Mouse (Mus musculus): ENCODE results near the gene Wdr20. TPM values are rescaled to one million over a fixed set of nuclear protein-coding genes. Genes with fewer than 3 reads are reported as not detected.
A peak's percentile ranks its signal among the peaks of the same experiment; 100 is the strongest.

Wdr20 gene
- polyA plus RNA-seq, 1 experiment from 2014 or later, result 24.5 TPM

DNA sequence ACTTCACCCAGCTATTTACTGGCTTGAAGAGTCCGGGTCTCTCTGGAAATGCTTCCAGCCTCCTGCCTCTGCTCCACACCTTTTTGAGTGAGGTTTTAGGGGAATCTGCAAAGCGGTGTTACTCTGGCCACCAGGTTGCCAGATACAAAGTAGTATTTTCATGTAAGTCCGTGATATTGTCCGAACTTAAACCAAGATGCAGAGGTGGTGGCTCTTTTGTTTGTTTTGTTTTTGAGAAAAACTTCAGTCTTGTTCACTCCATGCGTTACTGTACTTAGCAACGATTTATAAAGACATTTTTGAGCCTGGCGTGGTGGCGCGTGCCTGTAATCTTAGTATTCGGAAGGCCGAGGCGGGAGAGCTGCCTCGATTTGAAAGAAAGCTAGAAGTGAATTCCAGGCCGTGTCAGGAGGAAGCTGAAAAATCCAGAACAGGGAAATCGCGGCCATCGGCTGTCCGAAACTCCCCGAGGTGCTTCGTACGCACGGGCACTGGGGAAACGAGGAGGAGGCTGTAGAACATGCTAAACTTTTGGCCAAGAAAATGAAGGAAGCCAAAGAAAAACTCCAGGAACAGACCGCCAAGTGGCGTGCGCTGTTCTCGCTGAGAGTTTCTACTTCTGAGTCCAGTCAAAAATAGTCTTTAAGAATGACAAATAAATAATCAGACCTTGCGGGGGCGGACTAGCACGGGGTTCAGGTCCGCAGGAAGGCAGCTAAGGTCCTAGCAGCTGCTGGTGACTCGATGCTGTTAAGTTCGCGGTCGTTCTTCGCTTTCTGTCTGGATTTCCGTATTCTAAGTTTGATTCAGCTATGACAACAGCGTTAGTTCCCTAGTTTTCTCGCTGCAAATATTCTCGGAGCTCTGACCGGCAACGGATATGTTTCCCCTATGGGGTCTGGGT, 106.7 kb downstream of the Wdr20 start:
- WGBS, result 1% methylated on average over 42 of the region's 42 CpGs
- H3K27ac ChIP-seq (replicated peaks), result peak overlapping the region; percentile 88

DNA sequence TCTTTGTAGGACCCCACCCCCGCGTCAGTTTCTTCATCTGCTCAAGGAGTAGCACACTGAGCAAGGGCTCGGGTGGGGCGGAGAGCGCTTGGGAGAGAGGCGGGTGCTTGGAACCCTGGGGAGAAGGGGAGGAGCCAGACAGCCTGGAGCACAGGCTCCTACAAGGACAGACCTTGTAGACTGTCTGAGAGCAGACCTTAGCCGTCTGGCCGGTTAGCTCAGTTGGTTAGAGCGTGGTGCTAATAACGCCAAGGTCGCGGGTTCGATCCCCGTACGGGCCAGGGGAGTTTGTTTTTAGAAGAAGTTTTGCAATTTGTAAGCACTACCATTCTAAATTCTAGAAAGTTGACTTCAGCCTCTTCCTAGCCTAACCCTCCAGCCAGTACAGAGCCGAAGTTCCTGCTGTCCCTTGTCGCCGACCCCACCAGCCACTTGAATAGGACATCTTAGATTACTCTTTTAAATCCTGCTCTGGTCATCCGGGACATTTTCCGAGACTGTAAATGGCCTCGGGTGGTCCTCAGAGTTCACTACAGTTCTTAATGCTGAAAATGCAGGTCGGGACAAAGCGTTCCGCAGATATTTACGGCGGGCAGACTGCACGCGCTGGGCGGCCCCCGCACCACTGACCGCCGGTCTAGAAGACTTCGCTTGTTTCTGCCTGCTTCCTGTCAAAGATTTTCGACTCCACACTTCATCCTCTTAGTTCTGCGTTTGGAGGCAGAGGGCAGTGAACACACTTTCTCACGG, 107.6 kb downstream of the Wdr20 start:
- H3K27ac ChIP-seq (replicated peaks), result peak overlapping the region; percentile 88
- no peaks in the 10 kb centered on the region for H3K9me3 ChIP-seq (replicated peaks)
- 1% methylated on average over 36 of the region's 36 CpGs for WGBS
- no peaks in the 10 kb centered on the region for H3K36me3 ChIP-seq
- peak overlapping the region; percentile 62 for H3K4me3 ChIP-seq (replicated peaks)
- peaks cover 21% of the 10 kb centered on the region for H3K4me1 ChIP-seq
- ATAC-seq (ENCODE audit: insufficient number of reproducible peaks, low FRiP score, low TSS enrichment, low read depth), result peak; percentile 88
- no peaks in the 10 kb centered on the region for H3K27me3 ChIP-seq
- H3K9ac ChIP-seq, result peak overlapping the region; percentile 48
- H3K4me2 ChIP-seq (replicated peaks), result peak overlapping the region; percentile 69

More for the DNA sequence above, 106.7 kb downstream of the Wdr20 start:
- H3K4me3 ChIP-seq (replicated peaks), result peak overlapping the region; percentile 62
- H3K9ac ChIP-seq, result peak overlapping the region; percentile 48
- H3K4me2 ChIP-seq (replicated peaks), result peak overlapping the region; percentile 69
- H3K9me3 ChIP-seq (replicated peaks), result no peaks in the 10 kb centered on the region
- no peak for ATAC-seq (ENCODE audit: insufficient number of reproducible peaks, low FRiP score, low TSS enrichment, low read depth)
- peaks cover 25% of the 10 kb centered on the region for H3K4me1 ChIP-seq
- no peaks in the 10 kb centered on the region for H3K27me3 ChIP-seq
- no peaks in the 10 kb centered on the region for H3K36me3 ChIP-seq

DNA sequence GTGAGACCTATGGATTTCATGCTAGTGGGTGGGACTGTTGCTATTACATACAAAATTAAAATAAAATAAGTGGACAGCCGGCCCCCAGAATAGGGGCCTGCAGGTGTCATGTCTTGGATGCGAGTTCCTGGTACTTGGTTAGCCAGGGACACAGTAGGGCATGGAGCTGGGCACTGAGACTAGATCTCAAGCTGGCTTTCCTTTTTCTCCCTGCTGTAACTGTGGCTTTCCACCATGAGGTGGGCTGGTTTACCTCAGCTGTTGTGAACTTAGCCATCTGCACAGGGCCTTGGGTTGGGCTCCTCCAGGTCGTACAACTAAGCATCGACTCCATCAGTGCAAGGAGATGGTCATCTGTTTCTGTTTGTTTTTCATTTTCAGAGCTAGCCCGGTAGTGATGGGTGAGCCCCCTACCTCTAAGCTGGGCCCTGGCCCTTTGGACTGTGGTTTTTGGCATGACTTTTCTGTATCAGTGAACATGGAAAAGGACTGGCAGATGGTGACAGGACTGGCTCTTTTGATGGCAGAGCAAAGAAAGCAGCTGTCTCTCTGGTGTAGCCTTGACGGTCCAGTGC, 108.5 kb downstream of the Wdr20 start:
- 67% methylated on average over 6 of the region's 6 CpGs for WGBS
- no peaks in the 10 kb centered on the region for H3K27me3 ChIP-seq

DNA sequence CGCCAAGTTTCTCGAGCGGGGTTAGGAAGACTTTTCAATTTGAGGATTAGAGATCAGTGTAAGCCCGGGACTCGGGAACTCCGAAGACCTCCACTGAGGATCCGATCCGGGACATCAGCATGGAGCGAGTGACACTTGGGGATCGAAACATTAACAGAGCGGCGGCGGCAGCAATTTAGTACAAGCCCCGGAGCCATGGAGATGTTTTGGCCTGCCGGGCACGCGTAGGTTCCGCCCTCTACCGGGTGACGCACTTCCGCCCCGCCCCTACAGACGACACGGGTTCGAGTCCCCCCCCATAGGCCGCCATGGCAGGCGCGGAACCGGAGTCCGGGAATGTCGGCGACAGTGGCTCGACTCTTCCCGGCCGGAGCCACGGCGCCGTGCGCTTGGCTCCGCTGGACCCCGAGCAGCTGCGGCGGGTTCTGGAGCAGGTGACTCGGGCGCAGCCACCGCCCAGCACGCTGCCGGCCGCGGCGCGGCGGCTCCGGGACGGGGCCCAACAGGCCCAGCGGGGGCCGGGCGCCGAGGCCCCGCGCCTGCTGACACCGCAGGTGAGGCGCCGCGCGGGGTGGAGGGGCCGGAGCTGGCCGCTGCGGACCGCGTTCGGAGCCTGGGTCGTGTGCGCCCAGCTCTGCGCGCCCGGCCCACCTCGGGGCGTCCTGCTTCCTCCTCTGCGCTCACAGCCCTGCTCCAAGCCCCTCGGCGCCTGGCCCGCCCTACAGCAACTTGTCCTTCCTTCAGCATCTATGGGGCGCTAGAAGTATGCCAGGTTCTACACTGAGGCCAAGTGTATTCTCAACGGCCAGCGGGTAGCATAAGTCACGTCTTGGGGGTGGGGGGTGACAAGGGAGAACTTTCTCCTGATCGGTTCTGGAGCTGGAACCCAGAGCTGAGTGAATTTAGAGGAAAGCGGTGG, 112.5 kb downstream of the Wdr20 start, which contains the start of gene Zfp839:
Zfp839 (plus strand) TSS at position 244 of the 919 bp plus-strand sequence.
- H3K9ac ChIP-seq, result peak within 1 kb of the TSS; percentile 76
- H3K4me2 ChIP-seq (replicated peaks), result peak within 1 kb of the TSS; percentile 68
- H3K27ac ChIP-seq (replicated peaks), result peak within 1 kb of the TSS; percentile 84
- H3K4me3 ChIP-seq (replicated peaks), result peak within 1 kb of the TSS; percentile 89
- under 1% methylated on average over 89 of the region's 89 CpGs for WGBS
- H3K9me3 ChIP-seq (replicated peaks), result no peaks in the 10 kb centered on the region
- H3K27me3 ChIP-seq, result no peaks in the 10 kb centered on the region
- H3K4me1 ChIP-seq, result peaks cover 34% of the 10 kb centered on the region
- peak; percentile 83 for ATAC-seq (ENCODE audit: insufficient number of reproducible peaks, low FRiP score, low TSS enrichment, low read depth)
- peaks cover 5% of the 10 kb centered on the region for H3K36me3 ChIP-seq

More for the DNA sequence above, 108.5 kb downstream of the Wdr20 start:
- peak overlapping the region; percentile 62 for H3K4me3 ChIP-seq (replicated peaks)
- H3K36me3 ChIP-seq, result no peaks in the 10 kb centered on the region
- peak overlapping the region; percentile 69 for H3K4me2 ChIP-seq (replicated peaks)
- ATAC-seq (ENCODE audit: insufficient number of reproducible peaks, low FRiP score, low TSS enrichment, low read depth), result no peak
- H3K9me3 ChIP-seq (replicated peaks), result no peaks in the 10 kb centered on the region
- peak overlapping the region; percentile 48 for H3K9ac ChIP-seq
- H3K4me1 ChIP-seq, result peaks cover 28% of the 10 kb centered on the region
- H3K27ac ChIP-seq (replicated peaks), result no peak overlapping the region

DNA sequence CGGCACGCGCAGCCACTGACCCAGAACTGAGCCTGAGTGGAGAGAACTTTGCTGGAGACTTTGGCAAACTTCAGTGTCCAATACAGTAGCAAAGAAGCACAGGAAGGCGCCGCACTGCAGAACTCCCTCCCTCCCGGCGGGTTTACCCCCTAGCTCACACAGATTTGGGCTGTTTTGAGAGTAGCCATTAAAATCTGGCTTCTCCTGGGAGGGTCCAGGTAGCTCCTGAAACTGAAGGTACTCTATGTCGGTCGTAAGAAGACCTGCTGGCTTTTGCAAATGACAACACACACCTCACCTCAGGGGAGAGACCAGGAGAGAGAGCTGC, 113.1 kb downstream of the Wdr20 start:
- no peaks in the 10 kb centered on the region for H3K27me3 ChIP-seq
- WGBS, result 10% methylated on average over 9 of the region's 9 CpGs

DNA sequence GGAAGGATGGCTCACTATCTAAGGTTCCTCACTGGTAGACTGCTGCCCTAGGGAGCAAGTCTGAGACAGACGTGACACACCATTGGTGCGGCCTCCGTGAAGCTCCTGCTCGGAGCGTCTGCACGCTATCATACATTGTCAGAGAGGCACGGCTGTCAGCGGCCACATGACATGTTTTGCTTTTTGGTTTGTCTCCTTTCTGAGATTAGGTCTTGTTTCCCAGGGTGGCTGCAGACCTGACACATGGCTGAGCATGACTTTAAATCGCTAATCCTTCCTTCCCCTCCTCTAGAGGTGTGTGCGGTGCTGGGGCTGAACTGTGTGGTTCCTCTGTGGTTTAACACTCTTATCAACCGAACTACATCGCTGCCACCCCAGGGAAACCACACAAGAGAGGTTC, 113.7 kb downstream of the Wdr20 start:
- Histone ChIP-seq H3K36me3 (peaks cover 15% of the 10 kb centered on the region), H3K27ac (replicated peaks) (no peak overlapping the region), H3K4me3 (replicated peaks) (peak overlapping the region; percentile 89; the same call in 1 of the 2 replicates), H3K27me3 (no peaks in the 10 kb centered on the region), H3K4me1 (peaks cover 29% of the 10 kb centered on the region), H3K4me2 (replicated peaks) (peak overlapping the region; percentile 68), H3K9ac (no peak overlapping the region), H3K9me3 (replicated peaks) (no peaks in the 10 kb centered on the region)
- no peak for ATAC-seq (ENCODE audit: insufficient number of reproducible peaks, low FRiP score, low TSS enrichment, low read depth)
- 75% methylated on average over 12 of the region's 12 CpGs for WGBS

More for the DNA sequence above, 113.1 kb downstream of the Wdr20 start:
- Histone ChIP-seq H3K4me1 (peaks cover 34% of the 10 kb centered on the region), H3K4me2 (replicated peaks) (peak overlapping the region; percentile 68), H3K9ac (peak overlapping the region; percentile 76), H3K9me3 (replicated peaks) (no peaks in the 10 kb centered on the region), H3K27ac (replicated peaks) (peak overlapping the region; percentile 84), H3K36me3 (peaks cover 11% of the 10 kb centered on the region), H3K4me3 (replicated peaks) (peak overlapping the region; percentile 89)
- no peak for ATAC-seq (ENCODE audit: insufficient number of reproducible peaks, low FRiP score, low TSS enrichment, low read depth)

DNA sequence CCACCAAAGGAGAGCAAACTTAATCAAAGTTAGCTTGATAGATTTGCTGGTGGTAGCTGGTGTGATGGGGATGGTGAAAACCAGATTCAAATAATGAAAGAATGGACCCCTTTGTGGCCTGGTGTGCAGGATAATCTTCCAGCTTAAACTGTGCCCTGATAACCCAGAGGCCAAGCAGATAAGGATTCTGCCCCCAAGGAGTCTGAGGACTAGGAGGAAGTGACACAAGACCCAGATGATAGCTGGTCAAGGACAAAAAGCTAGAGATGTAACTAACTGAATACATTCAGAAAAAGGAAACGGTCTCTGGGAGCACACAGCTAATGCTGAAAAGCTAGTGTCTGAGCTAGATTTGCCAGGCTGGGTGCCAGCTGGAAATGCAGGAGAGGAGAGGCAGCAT, 114.2 kb downstream of the Wdr20 start:
- Histone ChIP-seq H3K9me3 (replicated peaks) (no peaks in the 10 kb centered on the region), H3K9ac (no peak overlapping the region), H3K4me1 (peaks cover 29% of the 10 kb centered on the region), H3K27ac (replicated peaks) (no peak overlapping the region), H3K27me3 (no peaks in the 10 kb centered on the region), H3K36me3 (peaks cover 15% of the 10 kb centered on the region), H3K4me2 (replicated peaks) (no peak overlapping the region), H3K4me3 (replicated peaks) (no peak overlapping the region)
- no peak for ATAC-seq (ENCODE audit: insufficient number of reproducible peaks, low FRiP score, low TSS enrichment, low read depth)
- WGBS, result 85% methylated on average over 1 of the region's 1 CpGs

Other genes with a start within 250 kb of the Wdr20 start
- 45.7 and 54.2 TPM in 2 replicates for gene Dync1h1, start 136.5 kb upstream of the Wdr20 start, polyA plus RNA-seq (2015; fragmentation: Nextera tagmentation; extraction: Ambion mirVana)
- gene 1700001K19Rik, start 55.3 kb upstream of the Wdr20 start, polyA plus RNA-seq (2015; fragmentation: Nextera tagmentation; extraction: Ambion mirVana), result 0.24 and 0.35 TPM in 2 replicates
- 889 and 978 TPM in 2 replicates for gene Hsp90aa1, start 35.2 kb upstream of the Wdr20 start, polyA plus RNA-seq (2015; fragmentation: Nextera tagmentation; extraction: Ambion mirVana)
- gene Mok, start 103.0 kb downstream of the Wdr20 start, polyA plus RNA-seq (2015; fragmentation: Nextera tagmentation; extraction: Ambion mirVana), result 7.3 and 9.6 TPM in 2 replicates
- gene Zfp839, start 112.3 kb downstream of the Wdr20 start, polyA plus RNA-seq (2015; fragmentation: Nextera tagmentation; extraction: Ambion mirVana), result 7.8 and 8.0 TPM in 2 replicates
- gene Cinp, start 151.2 kb downstream of the Wdr20 start, polyA plus RNA-seq (2015; fragmentation: Nextera tagmentation; extraction: Ambion mirVana), result 68.4 and 72.8 TPM in 2 replicates
- gene Tecpr2, start 151.3 kb downstream of the Wdr20 start, polyA plus RNA-seq (2015; fragmentation: Nextera tagmentation; extraction: Ambion mirVana), result 4.2 and 5.2 TPM in 2 replicates
- gene Ankrd9, start 241.1 kb downstream of the Wdr20 start, polyA plus RNA-seq (2015; fragmentation: Nextera tagmentation; extraction: Ambion mirVana), result 16.6 and 17.6 TPM in 2 replicates

All from embryonic facial prominence, embryonic 15.5 days (tissue).